Mouse (Mus musculus) 3134 (cell line): ENCODE data around the gene AI467606.

Experiments
- DNase-seq: peaks from one replicate; pipeline ENCODE4 v3.0.0-alpha.2; 2011; ENCODE audit warnings: low spot score; ENCODE audit not compliant: insufficient read length; ENCODE audit errors: extremely low read depth

Gene AI467606

DNA sequence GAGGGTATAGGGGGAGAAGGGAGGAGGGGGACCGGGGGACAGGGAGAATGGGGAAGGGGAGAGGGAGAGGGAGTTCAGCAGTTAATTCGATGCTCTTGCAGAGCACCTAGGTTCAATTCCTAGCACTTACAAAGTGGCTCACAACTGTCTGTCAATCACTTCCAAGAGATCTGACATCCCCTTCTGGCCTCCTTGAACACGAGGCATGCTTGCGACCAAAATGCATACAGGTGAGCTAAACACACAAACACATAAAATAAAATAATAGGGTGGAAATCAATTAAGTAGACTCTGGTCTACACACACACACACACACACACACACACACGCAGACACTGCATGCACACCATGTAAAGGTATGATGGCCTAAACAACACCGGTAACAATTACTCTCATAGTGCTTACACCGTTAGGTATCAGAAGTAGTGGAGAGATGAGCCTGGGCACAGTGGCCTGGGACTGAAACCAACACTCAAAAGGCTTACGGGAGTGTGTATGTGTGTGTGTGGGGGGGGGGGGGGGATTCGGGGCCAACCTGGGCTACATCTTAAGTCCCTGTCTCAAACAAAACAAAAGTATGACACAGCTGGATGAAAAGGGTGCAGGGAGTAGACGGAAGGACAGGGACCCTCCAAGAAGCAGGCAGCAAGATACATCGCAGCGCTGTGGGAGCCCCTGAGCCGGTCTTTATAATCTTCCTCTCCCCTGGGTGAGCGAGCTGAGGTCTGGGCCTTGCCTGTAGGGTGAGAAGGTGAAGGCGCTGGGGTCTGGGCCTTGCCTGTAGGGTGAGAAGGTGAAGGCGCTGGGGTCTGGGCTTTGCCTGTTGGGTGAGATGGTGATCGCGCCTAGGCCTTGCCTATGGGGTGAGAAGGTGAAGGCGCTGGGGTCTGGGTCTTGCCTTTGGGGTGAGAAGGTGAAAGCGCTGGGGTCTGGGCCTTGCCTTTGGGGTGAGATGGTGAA lies 725 bp upstream of the AI467606 start:
- no peak for DNase-seq

DNA sequence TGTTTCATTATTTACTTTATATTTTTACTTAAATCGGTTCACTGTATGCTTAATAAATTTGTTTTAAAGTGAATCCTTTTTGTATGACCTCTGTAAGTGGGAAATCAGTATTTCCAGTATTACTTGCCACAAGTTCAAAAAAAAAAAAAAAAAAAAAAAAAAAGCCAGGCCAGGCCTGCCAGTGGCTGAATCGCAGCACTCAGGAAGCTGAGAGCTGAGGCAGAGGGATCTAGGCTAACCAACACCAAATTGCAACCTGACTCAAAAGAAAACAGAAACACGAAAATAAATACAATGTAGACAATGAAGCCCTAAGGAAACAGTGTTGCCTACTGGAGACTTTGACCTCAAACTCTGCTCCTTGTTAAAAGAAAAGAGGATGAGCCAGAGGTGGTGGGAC lies 2.8 kb downstream of the AI467606 start:
- no peak for DNase-seq

DNA sequence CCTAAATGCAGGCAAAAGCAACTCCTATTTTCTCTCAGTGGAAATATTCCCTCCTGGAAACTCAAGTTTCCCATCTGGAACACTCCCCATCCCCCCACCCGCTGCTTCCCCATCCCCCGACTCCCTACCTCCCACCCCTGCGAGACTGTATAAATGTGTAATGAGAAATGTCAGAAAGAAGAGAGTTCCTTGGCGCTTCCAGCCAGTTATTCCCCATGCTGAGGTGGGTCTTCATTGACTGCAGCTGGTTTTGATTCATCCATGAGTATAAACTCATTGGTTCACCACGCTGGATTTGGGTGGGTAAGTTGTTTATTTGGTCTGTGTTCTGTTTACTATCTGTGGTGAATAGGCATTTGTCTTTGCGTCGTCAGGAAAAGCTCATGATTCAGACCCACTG lies 5.3 kb downstream of the AI467606 start:
- no peak for DNase-seq

DNA sequence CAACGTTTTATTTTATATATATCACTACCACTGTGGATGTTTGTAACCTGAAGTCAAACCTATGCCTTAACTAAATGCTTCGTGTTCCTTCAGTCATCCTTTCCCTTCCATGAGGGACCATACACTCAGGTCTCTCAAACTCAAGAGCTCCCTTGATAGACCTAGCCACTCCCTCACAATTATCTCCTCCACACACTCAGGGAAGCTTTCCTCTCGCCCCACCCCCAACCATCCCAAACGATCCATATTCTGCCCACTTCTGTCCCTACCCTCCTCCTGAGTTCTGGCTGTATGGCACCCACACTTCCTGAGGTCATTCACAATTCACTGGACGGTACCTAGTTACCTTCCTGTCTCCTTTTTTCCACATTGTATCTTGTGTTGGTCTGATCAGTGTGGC lies 7.4 kb downstream of the AI467606 start:
- DNase-seq = no peak

DNA sequence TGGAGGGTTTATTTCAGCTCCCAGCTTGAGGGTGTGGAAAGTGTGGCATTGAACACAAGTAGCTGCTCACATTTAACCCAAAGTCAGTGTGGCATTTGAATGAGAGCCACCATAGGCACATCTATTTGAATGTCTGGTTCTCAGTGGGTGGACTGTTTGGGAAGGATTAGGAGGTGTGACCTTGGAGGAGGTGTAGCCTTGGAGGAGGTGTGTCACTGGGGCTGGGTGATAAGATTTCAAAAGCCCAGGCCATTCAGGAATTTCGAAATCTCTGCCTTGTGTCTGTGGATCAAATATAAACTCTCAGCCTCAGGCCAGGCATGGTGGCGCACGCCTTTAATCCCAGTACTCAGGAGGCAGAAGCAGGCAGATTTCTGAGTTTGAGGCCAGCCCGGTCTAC lies 7.8 kb downstream of the AI467606 start:
- DNase-seq = no peak

DNA sequence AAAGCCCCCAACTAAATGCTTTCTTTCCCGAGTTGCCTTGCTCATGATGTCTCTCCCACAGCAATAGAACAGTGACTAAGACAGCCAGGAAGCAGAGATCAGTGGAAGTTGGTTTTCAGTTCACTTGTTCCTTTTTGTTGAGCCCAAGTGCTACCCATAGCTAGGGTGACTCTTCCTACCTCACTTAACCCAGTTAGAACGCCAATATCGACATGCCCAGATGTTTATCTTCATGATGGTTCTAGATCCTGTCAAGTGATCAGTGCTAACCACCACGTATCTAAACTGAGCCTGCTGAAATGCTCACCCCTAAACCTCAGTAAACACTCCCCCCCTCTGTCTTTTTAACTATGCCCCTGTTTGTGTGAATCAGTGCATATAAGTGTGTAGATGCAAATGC lies 8.4 kb downstream of the AI467606 start:
- no peak for DNase-seq

DNA sequence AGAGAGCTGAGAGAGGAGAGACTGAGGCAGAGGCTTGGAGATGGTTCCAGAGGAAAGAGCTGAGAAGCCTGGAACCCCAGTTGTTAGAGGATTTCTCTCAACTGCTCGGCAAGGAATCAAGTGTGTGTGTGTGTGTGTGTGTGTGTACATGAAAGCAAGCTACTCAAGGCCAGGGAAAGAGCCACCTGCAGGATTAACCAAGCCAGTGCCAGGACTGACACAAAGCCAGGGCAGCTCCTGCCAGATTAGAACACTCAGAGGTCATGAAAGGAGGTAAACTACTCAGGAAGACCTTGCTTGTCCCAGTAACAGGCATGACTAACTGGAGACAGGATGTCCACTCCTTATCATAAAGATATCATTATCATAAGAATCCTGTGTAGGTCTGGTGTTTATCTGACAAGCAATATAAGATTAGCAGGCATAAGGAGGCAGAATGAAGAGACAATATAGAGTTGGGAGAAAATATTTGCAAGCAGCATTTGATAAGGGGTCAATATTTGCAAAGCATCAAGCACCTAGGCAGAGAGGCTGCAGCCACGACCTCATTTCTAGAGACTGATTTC lies 10.4 kb downstream of the AI467606 start:
- DNase-seq = no peak

DNA sequence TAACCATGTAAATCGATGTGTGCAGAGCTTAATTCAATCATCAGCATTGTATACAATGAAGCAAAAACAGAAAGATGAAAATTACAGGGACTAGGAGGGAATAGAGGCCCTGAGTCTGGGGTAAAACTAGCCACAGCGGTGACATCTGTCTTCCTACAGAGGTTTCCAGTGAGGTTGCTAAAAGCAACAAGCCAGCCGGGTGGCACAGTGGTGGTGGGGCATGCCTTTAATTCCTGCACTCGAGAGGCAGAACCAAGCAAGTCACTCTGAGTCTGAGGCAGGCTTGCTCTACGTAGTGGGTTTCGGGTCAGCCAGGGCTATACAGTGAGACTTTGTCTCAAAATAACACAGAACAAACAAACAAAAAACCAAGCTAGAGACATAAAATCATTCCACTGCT lies 11.0 kb downstream of the AI467606 start:
- DNase-seq = no peak

DNA sequence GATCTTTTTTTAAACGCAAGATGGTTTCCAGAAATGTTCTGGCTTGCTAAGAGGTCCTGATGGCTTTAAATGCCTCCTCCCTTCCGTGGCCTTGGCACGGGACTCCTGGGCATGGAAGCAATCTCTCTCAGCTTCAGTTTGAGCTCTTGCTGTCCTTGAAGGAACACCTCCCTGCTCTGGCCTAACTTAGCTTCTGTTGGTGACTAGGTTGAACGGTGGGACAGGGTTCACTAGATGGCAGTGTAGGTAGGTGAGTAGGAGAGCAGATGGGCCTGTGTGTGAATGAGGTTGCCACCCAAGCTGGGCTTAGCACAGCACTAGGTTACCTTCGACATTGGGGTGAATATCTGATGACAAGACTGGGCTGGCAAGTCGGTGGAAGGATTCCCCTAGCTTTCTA lies 12.8 kb downstream of the AI467606 start:
- DNase-seq = no peak

DNA sequence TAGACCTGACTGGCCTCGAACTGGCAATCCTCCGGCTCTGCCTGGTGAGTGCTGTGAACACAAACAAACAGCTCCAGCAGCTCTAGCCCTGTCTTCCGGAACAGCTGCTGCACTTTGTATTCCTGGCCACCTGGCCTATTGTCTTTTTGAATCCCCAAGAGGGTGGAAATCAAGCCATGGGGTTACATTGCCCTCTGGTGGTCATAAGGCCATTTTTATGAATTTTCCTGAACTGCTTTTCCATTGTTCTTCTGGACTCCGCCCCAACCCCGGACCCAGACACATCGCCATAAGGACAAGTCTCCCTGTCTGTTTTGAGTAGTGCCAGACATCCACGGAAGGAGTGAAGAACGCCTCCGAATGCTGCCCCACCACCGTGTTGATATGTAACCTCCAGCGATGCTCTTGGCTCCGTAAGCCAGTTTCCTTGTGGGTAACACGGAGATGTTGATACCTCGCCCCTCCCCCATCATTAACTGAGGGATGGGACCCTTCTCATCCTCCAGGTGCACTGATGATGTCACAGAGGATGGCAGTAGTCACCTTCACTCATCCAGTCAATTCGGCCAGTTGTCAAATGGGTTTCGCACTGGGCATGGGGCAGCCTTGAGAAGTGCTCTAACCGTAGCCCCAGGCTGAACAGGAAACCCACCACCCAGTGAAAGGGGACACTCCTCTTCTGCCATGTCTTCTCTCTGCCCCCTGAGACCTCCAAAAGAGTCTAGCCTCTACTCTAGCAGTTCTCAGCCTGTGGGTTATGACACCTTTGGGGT lies 13.6 kb downstream of the AI467606 start:
- DNase-seq = peak; percentile 52

DNA sequence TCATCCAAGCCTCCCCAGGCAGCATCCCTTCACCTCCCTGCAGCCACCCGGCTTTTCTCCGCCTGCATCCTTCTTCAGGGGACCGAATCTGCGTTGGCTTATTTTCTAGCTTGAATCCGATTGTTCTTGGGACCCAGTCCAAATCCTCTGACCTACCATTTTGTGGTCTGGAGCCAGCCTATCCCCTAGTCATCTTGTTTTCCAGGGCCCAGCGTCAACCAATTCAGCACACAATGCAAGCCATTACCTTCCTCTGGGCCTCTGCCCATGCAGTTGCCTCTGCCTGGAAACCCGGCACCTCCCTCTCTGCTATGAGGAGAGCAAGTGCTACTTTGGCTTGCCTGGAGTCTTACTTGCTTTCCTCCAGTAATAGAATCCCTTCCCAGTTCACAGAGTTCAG lies 14.4 kb downstream of the AI467606 start:
- DNase-seq = no peak

DNA sequence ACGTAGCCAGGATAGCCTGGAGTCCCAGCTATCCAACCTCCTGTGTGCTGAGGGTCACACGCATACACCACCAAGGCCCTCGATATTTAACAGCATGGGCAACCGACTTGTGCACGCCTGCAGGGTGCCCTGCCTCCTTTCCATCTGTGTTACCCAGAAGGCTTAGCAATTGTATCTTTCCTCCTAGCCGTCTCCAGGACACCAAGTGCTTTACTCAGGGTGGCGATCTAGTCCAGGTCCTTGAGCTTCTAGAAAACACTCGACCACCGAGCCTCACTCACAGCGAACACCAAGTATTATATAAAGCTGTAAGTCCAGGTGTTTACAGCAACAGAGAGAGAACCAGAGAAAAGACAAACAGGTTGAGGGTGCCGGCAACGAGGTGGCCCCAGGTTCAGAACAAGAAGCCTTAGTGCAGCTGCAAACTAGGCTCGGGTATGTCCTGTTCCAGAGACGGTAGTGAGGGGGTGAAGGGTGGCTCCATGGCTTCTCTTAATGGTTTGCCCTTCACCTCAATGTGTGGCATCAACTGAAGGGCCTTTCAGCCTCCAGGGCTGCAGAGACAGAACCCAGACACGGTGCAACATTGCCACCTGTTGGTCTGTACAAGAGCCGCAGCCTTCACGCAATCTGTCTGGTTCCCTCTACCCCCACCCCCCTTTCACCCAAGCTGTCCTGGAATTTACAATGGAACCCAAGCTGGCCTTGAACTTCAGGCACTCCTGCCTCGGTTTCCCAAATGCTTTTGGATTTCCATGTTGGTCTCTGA lies 19.3 kb downstream of the AI467606 start:
- DNase-seq = peak; percentile 43

DNA sequence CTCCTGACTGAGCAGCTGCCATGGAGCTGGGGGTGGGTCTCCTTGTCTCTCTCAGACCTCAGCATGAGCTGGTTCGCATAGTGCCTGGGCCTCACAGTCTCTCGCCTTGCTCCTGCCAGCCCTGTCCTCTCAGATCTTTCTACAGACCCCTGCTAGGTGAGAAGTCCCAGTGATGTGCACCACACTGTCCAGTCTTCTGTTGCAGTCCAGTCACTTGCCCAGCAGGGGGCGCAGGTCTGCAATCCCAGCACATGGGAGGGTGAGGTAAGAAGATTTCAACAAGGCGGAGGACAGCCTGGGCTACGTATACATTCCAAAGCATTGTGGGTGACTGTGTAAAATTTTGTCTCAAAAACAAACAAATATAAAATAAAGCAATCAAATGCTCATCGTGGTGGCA lies 20.3 kb downstream of the AI467606 start:
- DNase-seq = peak; percentile 37

DNA sequence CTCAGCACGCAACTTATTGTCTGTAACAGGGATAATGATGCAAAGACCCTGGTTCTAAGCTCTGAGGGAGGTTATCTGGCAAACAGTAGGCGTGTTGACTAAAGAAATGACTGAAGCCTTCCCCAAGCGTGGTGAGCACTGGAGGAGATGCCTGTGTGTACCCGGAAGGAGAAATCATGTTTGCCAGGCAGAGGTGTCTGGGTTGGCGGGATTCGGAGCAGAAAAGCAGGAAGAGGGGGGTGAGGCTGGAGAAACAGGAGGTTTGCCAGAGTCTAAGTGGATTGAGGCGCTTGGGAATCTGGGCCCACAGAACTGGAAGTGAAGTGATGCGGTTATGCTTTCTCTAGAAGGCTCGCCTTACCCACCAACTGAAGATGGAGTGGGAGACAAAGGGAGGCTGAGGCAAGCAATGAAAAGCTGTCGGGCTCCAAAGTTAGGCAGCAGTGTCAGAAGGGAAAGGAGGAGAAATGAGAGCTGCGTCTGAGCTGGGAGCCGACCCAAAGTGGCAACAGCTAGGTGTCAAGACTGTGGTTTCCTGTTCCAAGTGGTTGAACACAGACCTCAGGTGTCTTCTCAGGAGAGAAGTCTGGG lies 21.2 kb downstream of the AI467606 start:
- no peak for DNase-seq

DNA sequence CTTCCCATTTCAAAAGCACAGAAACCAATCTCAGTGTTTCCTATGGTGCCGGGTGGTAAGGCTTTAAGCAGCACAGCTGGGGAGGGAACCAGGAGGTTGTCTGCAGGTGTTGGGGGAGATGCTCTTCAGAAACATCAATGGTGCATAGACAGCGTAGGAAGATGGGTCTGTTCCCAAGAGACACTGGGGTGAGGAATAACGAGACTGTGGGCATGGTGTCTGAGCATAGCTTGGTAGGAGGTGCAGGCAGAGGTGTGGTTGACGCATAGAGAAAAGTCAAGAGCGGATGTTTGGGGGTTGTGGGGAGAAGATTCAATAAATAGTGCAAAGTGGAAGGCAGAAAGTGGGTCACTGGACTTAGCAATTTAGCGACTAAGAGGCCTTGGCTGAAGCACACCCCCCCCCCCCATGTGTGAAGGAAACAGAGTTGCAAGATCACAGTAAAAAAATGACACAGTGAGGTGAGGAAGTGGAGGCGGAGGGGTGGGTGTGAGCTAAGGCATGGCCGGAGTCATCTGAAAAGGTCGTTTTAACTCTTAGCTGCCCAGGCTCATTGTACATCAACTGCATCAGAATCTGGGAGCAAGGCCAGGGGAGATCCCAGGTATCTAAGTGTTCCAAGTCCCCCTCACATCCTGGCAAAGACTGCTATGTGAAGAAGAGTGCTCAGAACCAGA lies 21.9 kb downstream of the AI467606 start:
- DNase-seq = no peak

DNA sequence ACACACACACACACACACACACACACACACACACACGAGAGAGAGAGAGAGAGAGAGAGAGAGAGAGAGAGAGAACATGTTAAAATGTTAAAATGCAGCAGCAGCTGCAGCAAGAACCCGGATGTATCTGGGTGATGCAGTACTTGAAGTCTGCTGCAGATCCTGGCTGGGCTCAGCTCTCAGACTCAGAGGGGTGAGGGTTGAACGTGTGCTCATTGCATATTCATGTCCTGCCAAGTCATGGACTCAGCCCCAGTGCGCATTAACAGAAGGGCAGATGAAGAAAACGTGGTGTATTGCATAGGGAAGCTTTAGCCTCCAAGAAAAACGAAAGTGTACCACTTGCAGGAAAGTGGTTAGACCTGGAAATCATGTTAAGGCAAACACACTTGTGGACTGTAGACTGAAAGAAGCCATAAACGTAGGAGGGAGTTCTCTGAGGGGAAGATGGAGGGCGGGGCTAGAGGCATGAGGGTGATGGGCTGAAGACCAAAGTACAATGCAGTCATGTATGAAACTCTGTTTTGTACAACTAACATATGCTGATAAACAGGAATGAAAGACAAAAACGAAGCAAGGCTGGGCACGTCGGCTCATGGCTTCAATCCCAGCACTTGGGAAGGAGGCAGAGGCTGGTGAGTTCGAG lies 22.6 kb downstream of the AI467606 start:
- DNase-seq = no peak

DNA sequence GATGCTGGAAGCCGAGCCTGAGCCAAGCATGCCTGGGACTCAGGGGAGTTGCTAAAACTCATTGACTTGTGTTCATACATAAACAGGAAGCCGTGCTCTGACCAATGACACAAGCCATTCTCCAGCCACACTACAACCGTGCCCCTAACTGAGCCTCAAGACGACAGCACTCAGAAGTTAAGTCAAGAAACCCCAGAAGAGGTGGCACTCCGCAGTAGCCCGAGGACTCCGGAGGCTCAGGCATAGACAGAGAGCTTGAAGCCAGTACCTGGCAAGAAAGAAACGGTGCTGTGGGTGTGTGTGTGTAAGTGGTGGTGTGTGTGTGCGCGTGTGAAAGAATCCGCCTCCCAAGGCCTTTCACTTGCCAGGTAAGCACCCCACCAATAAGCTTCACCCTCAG lies 23.8 kb downstream of the AI467606 start:
- DNase-seq = no peak

DNA sequence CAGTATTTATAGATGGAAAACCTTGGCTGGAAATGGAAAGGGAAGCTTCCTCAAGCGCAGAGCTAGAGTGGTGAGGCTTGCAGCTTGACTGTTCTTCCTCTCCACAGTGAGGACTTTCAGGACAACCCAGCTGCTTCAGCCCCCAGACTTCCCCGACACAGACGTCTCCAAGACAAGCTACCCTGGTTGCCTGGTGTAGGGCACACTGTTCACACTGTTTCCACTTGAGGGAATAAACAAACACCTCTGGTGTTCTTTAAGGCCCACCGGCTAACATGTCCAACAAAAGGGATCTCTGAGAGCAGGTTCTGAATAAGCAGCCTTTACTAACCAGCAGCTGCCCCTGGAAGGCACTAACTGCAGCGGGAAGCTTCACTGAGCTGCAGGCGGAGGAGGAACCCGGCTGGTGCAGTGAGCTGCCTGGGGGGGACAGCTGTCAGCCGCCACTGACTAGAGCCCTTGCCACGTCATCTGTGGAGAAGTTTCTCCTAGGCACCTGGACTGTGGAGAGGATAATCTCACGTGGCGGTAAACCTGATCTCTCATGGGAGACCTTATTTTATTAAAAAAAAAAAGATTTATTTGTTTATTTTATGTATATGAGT lies 25.3 kb downstream of the AI467606 start:
- no peak for DNase-seq

DNA sequence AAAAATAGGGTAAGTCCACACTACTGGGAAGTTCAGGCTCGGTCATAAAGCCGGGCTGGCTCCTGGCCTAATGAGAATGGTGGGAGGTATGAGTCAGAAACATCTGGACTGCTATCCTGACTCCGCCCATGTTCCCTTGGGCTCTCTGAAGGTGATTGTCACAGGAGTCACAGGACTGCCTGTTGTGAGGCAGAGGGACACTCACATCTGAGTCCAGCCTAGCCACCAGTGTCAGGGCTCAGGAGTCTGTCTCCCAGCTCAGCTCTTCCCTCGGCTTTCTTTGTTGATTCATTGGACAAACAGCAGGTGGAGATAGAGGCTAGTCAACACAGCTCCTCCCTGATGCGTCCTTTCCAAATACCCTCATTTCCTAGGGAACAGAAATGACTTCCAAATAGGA lies 26.8 kb downstream of the AI467606 start:
- DNase-seq = no peak
